Mouse (Mus musculus) ovary, postnatal 10 days (tissue): ENCODE measurements at regions not wholly inside any gene's neighbourhood (a gene's known extent, or its start where the extent isn't known, plus 50 kb on each side); places are given as distances from the start of the nearest gene placed in this dataset.

Experiments
- DNase-seq: peaks from one replicate; pipeline ENCODE4 v3.0.0; 2022; ENCODE audit warnings: low spot score

DNA sequence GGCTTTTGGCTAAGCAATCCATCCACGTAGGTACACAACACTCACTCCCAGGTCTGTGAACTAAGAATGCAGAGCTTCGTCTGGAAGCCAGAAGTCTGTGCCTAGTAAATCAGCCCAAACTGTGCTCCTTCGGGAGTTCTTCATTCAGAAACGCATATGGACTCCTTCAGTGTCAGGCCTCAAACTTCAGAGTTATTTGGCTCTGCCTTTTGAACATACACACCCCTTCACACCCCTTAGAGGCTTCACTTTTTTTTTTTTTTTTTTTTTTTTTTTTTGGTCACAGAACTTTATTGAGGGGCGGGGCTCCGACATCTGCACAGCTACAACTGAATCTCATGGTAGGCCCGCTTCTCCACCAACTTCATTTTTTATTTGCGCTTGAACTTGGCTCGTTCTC lies 120.1 kb upstream of the Gm37988 start:
- DNase-seq, result no peak

DNA sequence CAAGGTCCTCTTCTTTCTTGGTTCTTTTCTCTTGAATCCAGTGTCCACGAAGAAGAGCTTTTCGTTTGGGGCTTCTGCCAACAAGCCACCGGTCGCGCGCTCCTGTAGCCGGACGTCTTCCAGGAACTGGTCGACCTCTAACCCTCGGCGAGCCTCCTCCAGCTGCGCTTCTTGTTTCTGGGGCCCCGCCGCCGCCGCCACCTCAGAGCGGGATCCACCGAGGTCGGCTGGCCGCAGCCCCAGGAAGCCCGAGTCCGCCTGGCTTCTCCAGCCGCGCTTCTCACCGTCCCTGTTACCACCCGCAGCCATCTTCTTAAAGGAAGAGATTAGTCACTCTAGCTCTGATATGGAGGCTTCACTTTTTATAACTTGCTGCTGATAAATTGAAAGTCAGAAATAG lies 118.6 kb upstream of the Gm37988 start:
- DNase-seq, result no peak

DNA sequence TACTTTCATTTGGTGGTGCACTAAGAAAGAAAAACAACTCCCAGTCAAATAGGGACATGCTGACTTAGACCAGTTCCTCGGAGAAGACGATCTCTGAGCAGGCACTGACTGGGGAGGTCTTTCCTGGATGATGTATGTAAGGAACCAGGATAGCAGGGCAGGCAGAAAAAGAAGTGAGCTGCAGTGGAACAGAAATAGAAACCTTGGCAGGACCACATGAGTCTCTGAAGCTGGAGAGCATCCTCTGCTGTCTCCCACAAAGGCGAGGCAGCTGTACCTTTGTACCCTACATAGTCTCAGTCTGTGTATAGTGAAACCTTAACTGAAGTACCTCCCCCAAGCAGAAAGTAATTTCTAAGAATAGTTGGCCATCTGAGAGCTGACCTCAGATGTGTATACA lies 104.4 kb upstream of the Gm37988 start:
- DNase-seq, result no peak

DNA sequence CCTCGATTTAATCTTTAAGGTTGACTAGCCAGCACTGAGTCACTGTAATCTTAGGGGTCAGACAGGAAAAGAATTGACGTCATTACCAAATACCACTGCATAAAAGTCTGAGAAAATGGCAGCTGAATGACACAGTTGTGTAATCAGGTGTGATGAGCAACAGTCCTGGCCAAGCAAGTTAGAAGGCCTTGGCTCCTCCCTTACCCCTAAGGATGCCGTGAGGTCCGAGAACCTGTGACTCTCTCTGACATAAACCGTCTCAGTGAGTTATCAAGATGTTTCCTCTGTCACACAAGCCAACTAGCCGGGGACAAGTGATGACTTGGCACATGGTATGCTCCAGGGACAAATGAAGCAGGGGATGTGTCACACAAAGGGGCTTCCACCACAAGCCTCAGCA lies 101.5 kb upstream of the Gm37988 start:
- no peak for DNase-seq

DNA sequence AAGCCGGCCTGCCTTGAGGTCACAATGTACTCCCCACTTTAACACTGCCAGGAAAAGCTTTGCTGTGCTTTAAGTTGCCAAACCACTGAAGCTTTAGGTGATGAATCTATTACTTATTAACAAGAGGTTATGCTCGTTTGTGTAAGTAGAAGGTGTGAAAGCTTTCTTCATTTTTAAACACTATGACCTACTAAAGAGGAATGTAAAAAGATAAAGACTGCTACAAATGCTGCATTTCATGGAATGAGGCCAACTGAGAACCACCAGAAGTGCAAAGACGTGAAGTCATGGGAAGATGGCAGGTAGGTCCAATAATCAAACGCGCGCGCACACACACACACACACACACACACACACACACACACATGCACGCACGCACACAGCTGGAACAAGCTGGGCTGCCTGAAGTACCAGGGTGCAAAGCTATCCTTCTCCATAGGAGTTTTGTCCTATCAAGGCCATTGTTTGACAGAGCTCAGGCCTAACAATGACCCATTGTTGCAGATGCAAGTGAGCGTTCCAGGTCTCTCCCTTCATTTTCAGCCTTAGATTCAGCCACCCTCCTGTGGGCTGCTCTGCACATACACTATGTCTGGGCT lies 85.3 kb upstream of the Gm37988 start:
- no peak for DNase-seq
